Mouse (Mus musculus): ENCODE results near the gene Phf21a. TPM values are rescaled to one million over a fixed set of nuclear protein-coding genes. Genes with fewer than 3 reads are reported as not detected.

Phf21a gene
- total and polyA plus RNA-seq, 3 experiments = 8.8 to 76.4 (median 26.8) TPM

DNA sequence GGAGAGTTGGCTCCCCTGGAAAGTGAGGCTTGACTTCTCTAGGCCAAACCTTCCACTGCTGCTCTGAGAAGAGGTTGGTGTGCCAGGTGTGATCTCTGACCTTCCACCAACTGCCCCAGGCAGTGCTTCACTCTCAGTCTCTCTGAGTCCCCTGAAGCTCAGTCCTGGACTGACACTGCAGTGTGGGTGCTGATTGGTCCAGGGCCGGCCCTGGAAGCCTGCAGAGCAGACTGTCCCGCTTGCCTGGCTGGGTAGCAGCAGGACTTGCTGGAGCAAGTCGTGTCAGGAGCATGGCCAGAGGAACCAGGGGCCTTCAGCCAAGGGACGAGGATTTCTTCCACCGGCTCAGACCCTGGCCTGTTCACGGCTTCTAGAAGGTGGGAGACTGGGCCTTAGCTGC lies 311.8 kb downstream of the Phf21a start:
- H3K27me3 ChIP-seq (ENCODE audit: insufficient read depth, low read length) = peaks cover 5% of the 10 kb centered on the region; the same call in 1 of the 2 replicates
- ATAC-seq (ENCODE audit: extremely low read depth, insufficient number of reproducible peaks, low FRiP score, poor library complexity, severe bottlenecking) = no peak
- peaks cover 76% of the 10 kb centered on the region for H3K36me3 ChIP-seq (replicated peaks)
- H3K4me3 ChIP-seq (ENCODE audit: low read depth, low read length) = no peak overlapping the region
- H3K4me1 ChIP-seq (ENCODE audit: insufficient read depth, low read depth, low read length) = peaks cover 4% of the 10 kb centered on the region; the same call in 1 of the 2 replicates
- H3K9me3 ChIP-seq (replicated peaks) = peaks cover 14% of the 10 kb centered on the region
- DNase-seq (ENCODE audit: low spot score) = no peak
- TF ChIP-seq TAL1 (conservative IDR thresholded peaks at IDR 0.05; ENCODE audit: low read depth, low read length) = no peak
- TF ChIP-seq CTCF (IDR thresholded peaks at IDR 0.05; ENCODE audit: low read depth, low read length) = no peak
- TF ChIP-seq GATA1 (IDR thresholded peaks at IDR 0.05; ENCODE audit: borderline replicate concordance, low read length) = no peak
- no peak for TF ChIP-seq POLR2AphosphoS5 (IDR thresholded peaks at IDR 0.05; ENCODE audit: insufficient replicate concordance, low read depth, low read length)
- TF ChIP-seq GATA2 (IDR thresholded peaks at IDR 0.05; ENCODE audit: borderline replicate concordance, low read depth, low read length) = no peak

DNA sequence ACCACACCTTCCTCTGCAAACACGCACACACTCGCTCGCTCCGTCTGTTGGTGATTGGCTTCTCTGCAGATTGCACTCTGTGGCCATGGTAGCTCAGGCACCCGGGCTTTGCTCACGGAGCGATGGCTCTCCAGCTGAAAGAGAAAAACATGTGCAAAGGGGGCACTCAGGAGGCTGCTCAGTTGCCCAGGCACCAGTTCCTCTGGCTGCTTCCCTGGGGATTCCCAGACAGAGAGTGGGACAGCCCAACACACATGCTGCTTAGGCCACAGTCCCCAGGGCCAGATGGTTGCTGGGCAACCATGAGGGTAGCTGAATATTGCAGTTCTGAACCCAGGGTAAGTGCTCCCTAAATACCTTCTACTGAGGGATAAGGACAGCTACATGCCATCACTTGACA lies 312.8 kb downstream of the Phf21a start:
- no peak for DNase-seq (ENCODE audit: low spot score)
- H3K36me3 ChIP-seq (replicated peaks) = peaks cover 86% of the 10 kb centered on the region

DNA sequence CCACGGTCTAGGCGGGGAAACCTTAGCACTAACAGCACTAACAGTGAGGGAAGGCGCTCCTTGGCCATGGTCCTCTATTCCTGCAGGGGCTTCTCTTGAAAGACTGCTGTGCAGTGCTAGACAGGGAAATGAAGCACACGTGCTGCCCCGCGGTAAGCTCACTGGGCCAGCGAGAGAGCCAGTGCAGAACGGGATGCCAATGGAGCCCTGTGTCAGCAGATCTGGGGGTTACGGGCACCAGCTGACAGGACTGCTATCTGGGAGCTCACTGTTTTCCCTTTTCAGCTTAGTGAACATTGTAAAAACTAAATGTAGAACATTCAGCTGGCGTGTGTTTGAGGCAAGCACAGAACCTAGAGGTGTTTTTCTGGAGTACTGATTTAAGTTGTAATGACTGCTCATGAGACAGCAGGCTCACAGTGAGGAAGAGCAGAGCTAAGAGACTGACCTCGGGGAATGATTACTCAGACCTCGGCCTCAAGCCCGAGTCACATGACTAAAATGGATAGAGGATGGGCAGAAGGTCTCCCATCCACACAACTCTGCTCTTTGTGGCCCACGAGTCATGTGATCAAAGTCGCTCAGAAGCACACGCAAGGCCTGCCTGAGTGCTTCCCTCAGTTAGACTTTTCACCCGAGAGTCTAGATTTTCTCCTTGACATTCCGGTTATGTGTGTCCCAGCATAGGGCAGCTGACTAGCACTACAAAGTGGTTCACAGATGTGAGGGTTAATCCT lies 315.6 kb downstream of the Phf21a start:
- Histone ChIP-seq H3K4me3 (ENCODE audit: low read depth, low read length) (no peak overlapping the region), H3K36me3 (replicated peaks) (peaks cover 100% of the 10 kb centered on the region), H3K9me3 (replicated peaks) (no peaks in the 10 kb centered on the region), H3K27me3 (ENCODE audit: insufficient read depth, low read length) (no peaks in the 10 kb centered on the region), H3K4me1 (ENCODE audit: insufficient read depth, low read depth, low read length) (no peaks in the 10 kb centered on the region; the same call in 1 of the 2 replicates)
- ATAC-seq (ENCODE audit: extremely low read depth, insufficient number of reproducible peaks, low FRiP score, poor library complexity, severe bottlenecking) = no peak; the same call in none of the 2 replicates
- DNase-seq (ENCODE audit: low spot score) = no peak
- no peak for TF ChIP-seq GATA2 (IDR thresholded peaks at IDR 0.05; ENCODE audit: borderline replicate concordance, low read depth, low read length)
- no peak for TF ChIP-seq TAL1 (conservative IDR thresholded peaks at IDR 0.05; ENCODE audit: low read depth, low read length)
- no peak for TF ChIP-seq CTCF (IDR thresholded peaks at IDR 0.05; ENCODE audit: low read depth, low read length)
- no peak for TF ChIP-seq GATA1 (IDR thresholded peaks at IDR 0.05; ENCODE audit: borderline replicate concordance, low read length)
- TF ChIP-seq POLR2AphosphoS5 (IDR thresholded peaks at IDR 0.05; ENCODE audit: insufficient replicate concordance, low read depth, low read length) = no peak

More for the DNA sequence above, 312.8 kb downstream of the Phf21a start:
- TF ChIP-seq GATA2 (IDR thresholded peaks at IDR 0.05; ENCODE audit: borderline replicate concordance, low read depth, low read length) (no peak), GATA1 (IDR thresholded peaks at IDR 0.05; ENCODE audit: borderline replicate concordance, low read length) (no peak), TAL1 (conservative IDR thresholded peaks at IDR 0.05; ENCODE audit: low read depth, low read length) (no peak), CTCF (IDR thresholded peaks at IDR 0.05; ENCODE audit: low read depth, low read length) (no peak), POLR2AphosphoS5 (IDR thresholded peaks at IDR 0.05; ENCODE audit: insufficient replicate concordance, low read depth, low read length) (no peak)
- H3K4me3 ChIP-seq (ENCODE audit: low read depth, low read length) = no peak overlapping the region
- peaks cover under 1% of the 10 kb centered on the region; the same call in 1 of the 2 replicates for H3K27me3 ChIP-seq (ENCODE audit: insufficient read depth, low read length)
- ATAC-seq (ENCODE audit: extremely low read depth, insufficient number of reproducible peaks, low FRiP score, poor library complexity, severe bottlenecking) = no peak
- peaks cover 4% of the 10 kb centered on the region; the same call in 1 of the 2 replicates for H3K4me1 ChIP-seq (ENCODE audit: insufficient read depth, low read depth, low read length)
- peaks cover 9% of the 10 kb centered on the region for H3K9me3 ChIP-seq (replicated peaks)

DNA sequence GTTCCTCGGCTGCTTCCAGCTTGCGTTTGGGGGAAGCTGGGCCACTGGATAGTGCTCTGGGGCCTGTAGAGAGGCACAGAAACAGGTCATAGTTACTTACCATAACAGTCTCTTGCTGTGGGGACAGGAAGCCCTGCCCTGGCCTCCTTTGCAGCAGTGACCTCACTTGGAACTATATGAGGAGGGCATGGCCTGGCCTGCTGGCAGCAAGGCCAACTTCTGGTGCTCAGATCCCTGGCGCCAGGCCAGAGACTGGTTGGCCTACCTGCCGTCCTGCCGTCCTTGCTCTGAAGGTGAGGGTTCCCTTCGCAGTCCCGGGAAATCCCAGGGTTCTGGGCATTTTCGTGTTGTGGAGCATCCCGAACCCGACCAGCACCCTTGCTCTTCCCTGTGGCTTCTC lies 318.8 kb downstream of the Phf21a start:
- DNase-seq (ENCODE audit: low spot score) = no peak
- Histone ChIP-seq H3K4me3 (ENCODE audit: low read depth, low read length) (no peak overlapping the region), H3K9me3 (replicated peaks) (no peaks in the 10 kb centered on the region), H3K27me3 (ENCODE audit: insufficient read depth, low read length) (no peaks in the 10 kb centered on the region), H3K36me3 (replicated peaks) (peaks cover 100% of the 10 kb centered on the region), H3K4me1 (ENCODE audit: insufficient read depth, low read depth, low read length) (no peaks in the 10 kb centered on the region; the same call in 1 of the 2 replicates)
- no peak for TF ChIP-seq GATA1 (IDR thresholded peaks at IDR 0.05; ENCODE audit: borderline replicate concordance, low read length)
- no peak for TF ChIP-seq TAL1 (conservative IDR thresholded peaks at IDR 0.05; ENCODE audit: low read depth, low read length)
- TF ChIP-seq GATA2 (IDR thresholded peaks at IDR 0.05; ENCODE audit: borderline replicate concordance, low read depth, low read length) = no peak
- TF ChIP-seq POLR2AphosphoS5 (IDR thresholded peaks at IDR 0.05; ENCODE audit: insufficient replicate concordance, low read depth, low read length) = no peak
- TF ChIP-seq CTCF (IDR thresholded peaks at IDR 0.05; ENCODE audit: low read depth, low read length) = no peak
- ATAC-seq (ENCODE audit: extremely low read depth, insufficient number of reproducible peaks, low FRiP score, poor library complexity, severe bottlenecking) = no peak

Other genes starting within 250 kb of the Phf21a start
- 0.60 TPM in 1 of 2 replicates, not detected in the other for gene Chrm4, start 165.9 kb upstream of the Phf21a start, total RNA-seq (2014; fragmentation: Nextera tagmentation)
- gene Chrm4, start 165.9 kb upstream of the Phf21a start, total RNA-seq (2017) = 0.11 and 0.23 TPM in 2 replicates
- gene Chrm4, start 165.9 kb upstream of the Phf21a start, polyA plus RNA-seq (2012) = 0.04 TPM in 1 of 2 replicates, not detected in the other
- gene Mdk, start 160.8 kb upstream of the Phf21a start, total RNA-seq (2014; fragmentation: Nextera tagmentation) = 4.5 and 4.9 TPM in 2 replicates
- gene Mdk, start 160.8 kb upstream of the Phf21a start, total RNA-seq (2017) = 0.76 and 0.81 TPM in 2 replicates
- 5.5 and 5.8 TPM in 2 replicates for gene Mdk, start 160.8 kb upstream of the Phf21a start, polyA plus RNA-seq (2012)
- not detected in 2 replicates for gene Gm9821, start 147.4 kb upstream of the Phf21a start, total RNA-seq (2014; fragmentation: Nextera tagmentation)
- gene Gm9821, start 147.4 kb upstream of the Phf21a start, total RNA-seq (2017) = 1.6 and 1.8 TPM in 2 replicates
- 0.07 and 0.10 TPM in 2 replicates for gene Gm9821, start 147.4 kb upstream of the Phf21a start, polyA plus RNA-seq (2012)
- gene Dgkz, start 117.3 kb upstream of the Phf21a start, total RNA-seq (2014; fragmentation: Nextera tagmentation) = 290 and 308 TPM in 2 replicates
- 115 and 146 TPM in 2 replicates for gene Dgkz, start 117.3 kb upstream of the Phf21a start, total RNA-seq (2017)
- gene Dgkz, start 117.3 kb upstream of the Phf21a start, polyA plus RNA-seq (2012) = 403 and 416 TPM in 2 replicates
- gene Creb3l1, start 68.6 kb upstream of the Phf21a start, total RNA-seq (2014; fragmentation: Nextera tagmentation) = 2.5 and 2.8 TPM in 2 replicates
- gene Creb3l1, start 68.6 kb upstream of the Phf21a start, total RNA-seq (2017) = 1.4 and 1.5 TPM in 2 replicates
- gene Creb3l1, start 68.6 kb upstream of the Phf21a start, polyA plus RNA-seq (2012) = 1.1 and 1.4 TPM in 2 replicates

Data from G1E (cell line).